Mouse (Mus musculus): Measurements from ENCODE around the gene Usp3.
A peak's percentile ranks its signal among the peaks of the same experiment; 100 is the strongest.

Usp3 gene

DNA sequence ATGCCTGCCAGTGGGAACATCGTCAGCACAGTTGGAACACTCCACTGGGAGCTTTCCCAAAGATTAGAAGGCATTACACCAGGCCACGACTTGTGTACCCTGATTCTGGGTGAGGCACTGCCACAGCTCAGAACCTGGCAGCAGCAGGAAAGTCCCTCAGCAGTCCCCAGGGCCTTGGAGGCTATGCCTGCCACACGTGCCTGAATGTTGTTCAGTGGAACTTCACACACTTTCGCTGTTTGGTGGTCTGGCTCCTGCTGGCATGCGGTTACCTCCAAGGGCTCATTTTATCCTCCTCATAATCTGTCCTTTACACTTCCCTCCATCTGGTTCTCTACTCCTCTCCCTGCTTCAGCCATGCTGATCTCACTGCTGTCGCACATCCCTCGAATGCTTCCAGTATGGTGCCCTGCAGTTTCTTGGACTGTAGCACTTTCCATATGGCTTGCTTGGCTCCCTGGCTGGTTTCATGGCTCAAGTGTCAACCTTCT, 82.5 kb downstream of the Usp3 start:
- DNase-seq (ENCODE audit: low read depth, low spot score): no peak

DNA sequence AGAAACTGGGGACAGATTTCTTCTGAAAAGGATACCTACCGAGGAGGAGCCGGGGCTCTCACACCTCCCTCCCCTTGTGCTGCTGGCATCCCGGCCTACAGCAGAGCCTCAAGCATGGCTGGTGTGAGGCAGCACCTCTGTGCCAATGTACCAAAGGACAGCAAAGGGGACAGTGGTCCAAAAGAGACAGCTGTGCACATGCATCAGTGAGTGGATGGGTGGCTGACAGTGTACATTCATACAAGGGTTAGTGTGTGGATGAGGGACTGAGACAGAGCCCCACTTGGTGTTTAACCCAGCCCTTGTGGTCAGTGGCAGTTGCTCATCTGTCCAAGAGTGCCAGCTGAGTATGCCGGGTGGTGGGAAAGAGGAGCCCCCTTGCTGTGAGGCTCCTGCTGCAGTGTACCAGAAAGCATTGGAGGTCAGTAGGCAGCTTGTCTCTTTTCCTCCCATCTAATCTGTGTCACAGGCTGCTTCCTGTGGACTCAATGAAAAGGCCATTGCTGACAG, 84.0 kb downstream of the Usp3 start:
- no peak for DNase-seq (ENCODE audit: low read depth, low spot score)

DNA sequence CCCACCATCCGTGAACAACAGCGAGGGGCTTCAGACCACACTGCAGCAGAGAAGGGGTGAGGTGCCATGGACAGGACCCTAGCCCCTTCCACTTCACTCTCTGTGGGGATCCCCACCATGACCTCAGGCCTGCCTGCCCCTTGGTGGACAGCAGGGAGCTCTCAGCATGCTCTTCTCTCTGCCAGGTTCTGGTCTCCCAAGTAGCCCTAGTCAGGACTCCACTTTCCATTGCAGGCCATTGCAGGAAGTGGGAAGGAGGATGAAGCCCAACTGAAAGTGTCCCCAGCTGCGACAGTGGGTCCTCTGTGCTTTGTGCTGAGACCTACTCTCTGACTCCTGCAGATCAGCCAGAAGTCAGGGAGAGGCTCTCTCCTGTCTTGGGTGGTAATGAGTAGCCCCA, 85.3 kb downstream of the Usp3 start:
- no peak for DNase-seq (ENCODE audit: low read depth, low spot score)

DNA sequence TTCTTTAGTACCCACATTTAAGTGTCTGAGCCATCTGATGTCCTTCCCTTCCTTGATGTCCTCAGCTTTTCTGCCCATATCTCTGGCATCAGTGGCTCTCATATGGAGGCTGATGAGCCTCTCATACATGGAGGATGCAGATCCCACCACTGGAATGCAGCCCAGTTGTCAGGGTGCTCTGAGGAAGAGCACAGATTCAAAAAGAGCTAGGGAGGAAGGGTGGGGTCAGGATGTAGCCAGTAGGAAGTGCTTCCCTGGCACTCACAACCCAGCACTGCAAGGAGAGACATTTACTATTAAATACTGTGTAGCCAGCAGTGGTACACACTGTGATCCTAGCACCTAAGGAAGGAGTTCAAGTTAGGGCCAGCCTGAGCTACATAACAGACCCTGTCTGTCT, 86.5 kb downstream of the Usp3 start:
- DNase-seq (ENCODE audit: low read depth, low spot score): no peak

DNA sequence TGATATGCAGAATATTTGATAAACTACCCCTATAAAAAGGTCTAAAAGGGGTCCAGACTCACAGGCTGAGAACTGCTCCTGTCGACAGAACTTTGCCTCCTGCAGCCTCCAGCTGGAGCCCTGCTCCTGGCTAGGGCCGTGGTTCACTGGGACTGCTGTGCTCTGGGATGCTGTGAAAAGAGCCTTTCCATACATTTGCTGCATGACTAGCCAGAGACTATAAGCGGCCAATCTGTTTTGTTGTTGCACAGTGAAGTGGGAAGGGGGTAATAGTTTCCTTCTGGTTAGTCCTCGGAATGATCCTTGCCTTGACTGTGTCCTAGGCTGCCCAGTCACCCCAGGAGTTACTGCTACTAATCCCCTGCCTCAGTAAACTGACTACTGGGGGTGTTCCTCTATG, 86.9 kb downstream of the Usp3 start:
- no peak for DNase-seq (ENCODE audit: low read depth, low spot score)

DNA sequence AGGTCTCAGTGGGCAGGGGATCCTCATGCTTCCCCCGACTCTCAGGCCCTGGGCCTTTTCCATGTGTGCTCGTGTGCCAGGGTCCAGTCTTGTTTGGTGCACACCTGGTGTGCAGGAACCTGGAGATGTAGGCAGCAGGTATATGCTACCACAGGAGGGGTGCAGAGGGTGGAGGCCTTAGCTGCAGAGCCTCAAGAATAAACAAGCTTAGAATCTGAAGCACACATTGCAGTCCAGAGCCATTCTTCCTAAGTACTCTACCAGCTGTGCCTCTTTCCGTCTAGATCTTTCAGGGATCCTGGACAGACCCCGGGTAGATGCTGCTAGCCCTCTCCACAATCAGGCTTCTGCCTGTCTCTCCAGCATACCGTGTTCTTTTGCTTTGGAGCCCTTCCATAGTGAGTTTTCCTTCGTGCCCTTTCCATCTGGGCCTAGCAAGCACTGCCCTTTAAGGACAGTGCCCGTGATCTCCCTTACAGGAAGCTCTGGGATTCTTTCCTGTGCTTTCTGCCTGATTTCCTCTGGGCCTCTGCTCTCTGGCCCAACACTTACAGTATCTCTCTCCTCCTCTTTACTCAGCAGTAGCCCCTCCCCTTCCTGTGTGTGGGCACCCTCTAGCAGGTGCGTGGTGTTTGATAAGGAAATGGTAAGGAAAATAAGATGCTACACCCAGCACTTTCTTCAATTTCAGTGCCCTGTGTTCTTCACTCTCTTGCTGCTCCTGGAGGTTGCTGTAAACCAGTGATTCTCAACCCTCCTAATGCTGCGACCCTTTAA, 87.6 kb downstream of the Usp3 start:
- DNase-seq (ENCODE audit: low read depth, low spot score): no peak

DNA sequence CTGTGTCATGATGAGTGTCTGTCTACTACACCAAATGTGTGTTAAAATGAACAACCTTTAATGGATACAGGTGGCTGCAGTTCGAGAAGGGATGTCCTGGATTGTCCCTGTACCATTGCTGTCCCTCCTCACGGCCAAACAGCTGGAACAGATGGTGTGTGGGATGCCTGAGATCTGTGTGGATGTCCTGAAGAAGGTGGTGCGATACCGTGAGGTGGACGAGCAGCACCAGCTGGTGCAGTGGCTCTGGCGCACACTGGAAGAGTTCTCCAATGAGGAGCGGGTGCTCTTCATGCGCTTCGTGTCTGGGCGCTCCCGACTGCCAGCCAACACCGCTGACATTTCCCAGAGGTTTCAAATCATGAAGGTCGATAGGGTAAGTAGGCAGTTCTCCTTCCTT, 88.4 kb downstream of the Usp3 start:
- no peak for DNase-seq (ENCODE audit: low read depth, low spot score)

DNA sequence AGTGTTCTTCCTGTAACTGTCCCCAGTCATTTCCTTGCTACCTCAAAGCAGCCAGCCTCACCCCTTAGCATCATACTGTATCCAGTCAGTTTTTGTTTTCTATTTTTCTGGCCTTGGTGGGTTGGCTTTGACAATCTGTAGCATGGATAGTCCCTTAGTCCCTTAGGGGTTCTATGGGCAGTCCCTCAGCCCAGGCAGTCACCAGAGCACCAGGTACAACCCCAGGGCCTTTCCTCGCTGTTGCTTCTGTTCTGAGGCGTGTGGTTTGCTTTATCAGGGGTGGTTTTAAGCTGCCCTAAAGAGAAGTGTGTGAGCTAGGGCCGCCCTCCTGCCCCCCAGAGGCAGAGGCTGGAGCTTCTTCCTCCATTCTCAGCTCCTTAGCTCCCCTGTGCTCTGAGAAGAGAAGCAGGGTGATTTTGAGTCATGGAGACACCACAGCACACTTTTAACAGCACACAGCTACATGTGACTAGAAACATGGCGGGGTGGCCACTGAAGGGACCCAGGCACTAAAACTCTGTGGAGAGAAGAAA, 89.0 kb downstream of the Usp3 start:
- DNase-seq (ENCODE audit: low read depth, low spot score): no peak

DNA sequence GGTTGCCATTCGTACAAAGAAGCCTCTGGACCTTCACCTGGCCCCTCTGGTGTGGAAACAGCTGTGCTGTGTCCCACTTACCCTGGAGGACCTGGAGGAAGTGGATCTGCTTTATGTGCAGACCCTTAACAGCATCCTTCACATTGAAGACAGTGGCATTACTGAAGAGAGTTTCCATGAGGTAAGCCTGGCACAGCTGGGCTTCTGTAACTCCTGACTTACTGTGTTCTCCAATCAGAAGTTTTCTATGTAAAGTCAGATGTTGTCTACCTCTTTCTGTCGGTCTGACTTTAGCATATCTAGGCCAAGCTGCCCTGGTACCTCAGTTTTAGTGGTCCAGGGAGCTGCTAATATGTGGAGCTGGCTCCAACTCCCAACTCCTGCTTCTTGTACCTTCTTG, 91.7 kb downstream of the Usp3 start:
- DNase-seq (ENCODE audit: low read depth, low spot score): no peak

DNA sequence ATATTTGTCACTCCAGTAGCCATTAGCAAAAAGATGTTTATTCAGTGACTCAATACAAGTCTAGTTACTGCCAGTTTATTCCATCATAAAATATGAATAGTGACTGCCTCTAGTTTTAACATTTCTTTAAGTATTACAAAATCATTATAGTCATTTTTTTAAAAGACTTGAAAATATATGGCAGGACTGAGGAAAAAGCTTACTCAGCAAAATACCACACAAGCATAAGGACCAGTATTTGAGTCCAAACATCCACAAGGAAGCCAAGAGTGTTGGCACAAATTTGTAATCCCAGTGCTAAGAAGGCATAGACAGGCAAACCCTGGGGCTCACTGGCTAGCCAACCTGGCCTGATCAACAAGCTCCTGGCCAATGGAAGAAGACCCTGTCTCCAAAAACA, 99.0 kb downstream of the Usp3 start:
- DNase-seq (ENCODE audit: low read depth, low spot score): no peak

DNA sequence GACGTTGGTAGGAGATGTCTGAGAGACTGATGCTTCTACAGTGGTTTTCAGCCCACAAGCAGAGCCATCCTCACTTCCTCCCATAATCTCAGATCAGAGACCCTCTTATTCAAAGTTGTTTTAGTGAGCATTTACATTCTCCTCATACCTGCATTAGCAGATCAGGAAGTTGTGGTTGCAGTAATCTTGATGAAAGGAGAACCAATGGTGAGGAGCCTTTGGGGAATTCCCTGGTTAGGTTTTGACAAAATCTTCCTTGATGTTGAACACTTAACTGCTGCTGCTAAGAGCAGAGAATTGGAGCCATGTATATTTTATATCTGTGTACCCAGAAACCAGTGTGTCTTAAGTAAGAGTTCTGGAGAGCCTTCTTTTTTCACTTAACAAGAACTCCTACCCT, 100.6 kb downstream of the Usp3 start:
- no peak for DNase-seq (ENCODE audit: low read depth, low spot score)

DNA sequence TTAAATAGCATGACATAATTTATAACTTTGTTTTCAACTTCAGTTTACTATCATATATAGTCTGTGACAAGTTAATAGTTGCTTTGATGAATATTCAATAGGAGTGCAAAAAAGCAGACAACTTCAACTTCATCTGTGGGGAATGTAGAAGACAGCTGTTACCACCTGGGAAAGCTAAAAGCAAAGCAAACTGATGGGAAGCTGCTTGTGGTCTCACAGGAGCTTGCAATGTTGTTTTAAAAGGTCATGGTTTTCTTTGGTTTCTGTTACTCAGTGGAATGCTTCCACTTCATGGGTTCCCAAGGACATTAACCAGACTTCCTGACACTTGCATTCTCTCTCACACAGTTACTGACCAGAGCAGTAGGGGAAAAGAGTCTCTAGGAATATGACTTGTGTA, 104.2 kb downstream of the Usp3 start:
- no peak for DNase-seq (ENCODE audit: low read depth, low spot score)

DNA sequence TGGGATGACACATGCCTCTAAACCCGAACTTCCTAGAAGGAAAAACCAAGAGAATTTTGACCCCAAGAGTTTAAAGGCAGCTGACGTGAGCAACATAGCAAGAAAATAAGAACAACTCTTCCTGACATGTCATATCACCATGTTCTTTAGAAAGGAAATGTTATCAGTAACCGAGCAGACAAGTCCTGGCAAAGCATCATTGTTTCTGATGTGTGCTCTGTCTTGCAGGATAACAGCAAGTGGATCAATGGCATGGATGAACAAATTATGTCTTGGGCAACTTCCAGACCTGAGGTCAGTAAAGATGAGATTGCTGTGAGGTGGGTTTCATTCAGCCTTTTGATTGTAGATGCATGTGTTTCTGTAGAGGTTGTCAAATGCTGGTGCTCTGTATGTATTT, 109.5 kb downstream of the Usp3 start:
- no peak for DNase-seq (ENCODE audit: low read depth, low spot score)

DNA sequence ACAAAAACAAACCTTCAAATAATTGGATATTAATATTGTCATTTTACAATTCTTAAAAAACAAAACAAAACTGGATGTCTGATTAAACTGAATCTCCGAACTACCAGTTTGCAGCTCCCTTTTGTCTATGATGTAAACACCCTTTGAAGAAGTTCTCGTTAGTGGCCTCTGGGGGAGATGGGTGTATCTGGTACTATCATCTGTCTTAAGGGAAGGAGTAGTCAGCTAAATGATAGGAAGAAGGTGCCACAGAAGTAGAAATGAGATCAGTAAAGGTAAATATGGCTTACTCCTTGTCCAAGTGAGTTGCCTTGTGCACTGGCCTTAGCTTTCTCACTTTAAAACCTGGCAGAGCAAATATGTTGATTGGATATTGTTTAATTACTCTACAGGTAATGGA, 115.2 kb downstream of the Usp3 start:
- no peak for DNase-seq (ENCODE audit: low read depth, low spot score)

DNA sequence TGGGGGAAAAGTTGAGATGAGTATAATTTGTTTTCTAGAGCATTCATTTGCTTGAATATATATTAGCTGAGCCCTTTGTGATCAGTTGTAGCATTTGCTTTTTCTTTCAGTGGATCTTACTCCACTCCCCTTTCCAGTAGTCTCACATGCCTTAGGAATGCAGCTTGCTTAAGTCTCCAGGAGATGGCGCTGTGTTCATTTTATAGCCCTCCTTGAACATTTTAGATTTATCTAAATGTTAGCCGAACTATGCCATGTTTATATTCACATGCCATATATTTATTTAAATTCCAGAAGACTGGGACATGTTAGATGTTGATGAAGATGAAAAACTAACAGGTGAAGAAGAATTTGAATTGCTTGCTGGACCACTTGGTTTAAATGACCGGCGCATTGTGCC, 127.9 kb downstream of the Usp3 start:
- peak; percentile 11 for DNase-seq (ENCODE audit: low read depth, low spot score)

All from retina, adult 2 months (tissue).